Mouse (Mus musculus) C2C12 (cell line): Measurements from ENCODE around the gene Fndc9. TPM values are rescaled to one million over a fixed set of nuclear protein-coding genes. Genes with fewer than 3 reads are reported as not detected.

ENCODE experiments used
- H3K27me3 ChIP-seq: one replicate; pipeline ENCODE4 v1.6.1; 2011; ENCODE audit not compliant: control insufficient read depth, insufficient read depth, insufficient read length
- H3K36me3 ChIP-seq: one replicate; pipeline ENCODE4 v1.6.1; 2011; ENCODE audit not compliant: control insufficient read depth, insufficient read depth
- H3K4me3 ChIP-seq: one replicate; pipeline ENCODE4 v1.5.1; 2011; ENCODE audit warnings: mild to moderate bottlenecking, control low read depth; ENCODE audit not compliant: poor library complexity, insufficient read depth, severe bottlenecking
- H3K79me2 ChIP-seq: one replicate; pipeline ENCODE4 v1.6.1; 2011; ENCODE audit not compliant: control insufficient read depth, insufficient read depth
- H3K79me3 ChIP-seq: one replicate; pipeline ENCODE4 v1.6.1; 2011; ENCODE audit warnings: low read depth, control low read depth
- H3ac ChIP-seq: one replicate; pipeline ENCODE3; 2011; ENCODE audit warnings: low read depth; ENCODE audit not compliant: control insufficient read depth, insufficient read length
- CEBPB ChIP-seq: IDR thresholded peaks from one replicate; pipeline ENCODE4 v1.6.1; 2011; ENCODE audit warnings: low read depth, mild to moderate bottlenecking, control low read depth, moderate library complexity
- CTCF ChIP-seq: IDR thresholded peaks from one replicate; pipeline ENCODE4 v1.5.1; 2011; ENCODE audit not compliant: control insufficient read depth, insufficient read depth, insufficient read length
- FOSL1 ChIP-seq: IDR thresholded peaks from one replicate; pipeline ENCODE4 v1.8.0; 2011; ENCODE audit warnings: mild to moderate bottlenecking, low read length; ENCODE audit not compliant: poor library complexity, insufficient read depth, severe bottlenecking
- MAX ChIP-seq: IDR thresholded peaks from one replicate; pipeline ENCODE4 v1.6.1; 2011; ENCODE audit warnings: mild to moderate bottlenecking, control low read depth
- MYOD1 ChIP-seq: IDR thresholded peaks from one replicate; pipeline ENCODE4 v1.6.1; 2011; ENCODE audit warnings: low read depth; ENCODE audit not compliant: control insufficient read depth, insufficient read length
- MYOG ChIP-seq: IDR thresholded peaks from one replicate; pipeline ENCODE4 v1.6.1; 2011; ENCODE audit not compliant: control insufficient read depth, insufficient read length; ENCODE audit errors: extremely low read depth
- USF1 ChIP-seq: IDR thresholded peaks from one replicate; pipeline ENCODE4 v1.6.1; 2011; ENCODE audit warnings: low read depth, mild to moderate bottlenecking, control low read depth, moderate library complexity
- polyA plus RNA-seq: library from polyadenylated mRNA; unstranded; fragments of >200 nt; fragmentation: generic; extraction: Trizol; gene quantifications from one replicate; pipeline ENCODE4 v1.2.1, GENCODE M21; 2012; ENCODE audit warnings: missing spikeins

Fndc9 gene
- polyA plus RNA-seq, 1 experiment = 0.09 TPM

GRCm38 (mm10) chr11:46282612-46283011 lies 47.3 kb downstream of the Fndc9 start:
- no peaks in the 10 kb centered on the region for H3K79me3 ChIP-seq
- no peak overlapping the region for H3ac ChIP-seq
- no peaks in the 10 kb centered on the region for H3K27me3 ChIP-seq
- TF ChIP-seq MAX = no peak
- TF ChIP-seq MYOD1 = no peak
- TF ChIP-seq CTCF = no peak
- no peak for TF ChIP-seq MYOG
- TF ChIP-seq CEBPB = no peak
- TF ChIP-seq FOSL1 = no peak
- TF ChIP-seq USF1 = no peak
- no peak overlapping the region for H3K4me3 ChIP-seq
- H3K79me2 ChIP-seq = no peaks in the 10 kb centered on the region
- H3K36me3 ChIP-seq = no peaks in the 10 kb centered on the region

GRCm38 (mm10) chr11:46283800-46284199 lies 48.5 kb downstream of the Fndc9 start:
- H3K79me2 ChIP-seq = no peaks in the 10 kb centered on the region
- H3K79me3 ChIP-seq = no peaks in the 10 kb centered on the region
- no peaks in the 10 kb centered on the region for H3K36me3 ChIP-seq
- no peak for TF ChIP-seq CEBPB
- H3K27me3 ChIP-seq = no peaks in the 10 kb centered on the region
- H3ac ChIP-seq = no peak overlapping the region
- no peak overlapping the region for H3K4me3 ChIP-seq

- TF ChIP-seq MYOD1 = no peak
- Histone ChIP-seq H3ac (no peak overlapping the region), H3K79me3 (no peaks in the 10 kb centered on the region)
Measured at GRCm38 (mm10) chr11:46286803-46287202, 51.5 kb downstream of the Fndc9 start.

GRCm38 (mm10) chr11:46288091-46288490 lies 52.8 kb downstream of the Fndc9 start:
- Histone ChIP-seq H3ac (no peak overlapping the region), H3K79me3 (no peaks in the 10 kb centered on the region), H3K4me3 (no peak overlapping the region), H3K36me3 (no peaks in the 10 kb centered on the region), H3K27me3 (no peaks in the 10 kb centered on the region), H3K79me2 (no peaks in the 10 kb centered on the region)
- TF ChIP-seq MYOD1 (no peak), MYOG (no peak), CEBPB (no peak)

More at GRCm38 (mm10) chr11:46286803-46287202, 51.5 kb downstream of the Fndc9 start:
- Histone ChIP-seq H3K27me3 (no peaks in the 10 kb centered on the region), H3K79me2 (no peaks in the 10 kb centered on the region), H3K36me3 (no peaks in the 10 kb centered on the region), H3K4me3 (no peak overlapping the region)

- Histone ChIP-seq H3K79me2 (no peaks in the 10 kb centered on the region), H3K4me3 (no peak overlapping the region), H3K36me3 (no peaks in the 10 kb centered on the region), H3ac (no peak overlapping the region), H3K79me3 (no peaks in the 10 kb centered on the region), H3K27me3 (no peaks in the 10 kb centered on the region)
- TF ChIP-seq MYOD1 (no peak), MAX (no peak)
Measured at GRCm38 (mm10) chr11:46289022-46289421, 53.7 kb downstream of the Fndc9 start.

Other genes starting within 250 kb of the Fndc9 start
- gene Gm12166, start 183.2 kb upstream of the Fndc9 start, polyA plus RNA-seq = 4.0 TPM
- 14.0 TPM for gene Adam19, start 179.5 kb upstream of the Fndc9 start, polyA plus RNA-seq
- gene Nipal4, start 69.0 kb upstream of the Fndc9 start, polyA plus RNA-seq = 0.08 TPM
- gene Cyfip2, start 77.3 kb downstream of the Fndc9 start, polyA plus RNA-seq = 0.77 TPM
- gene Itk, start 154.0 kb downstream of the Fndc9 start, polyA plus RNA-seq = 0.05 TPM
- gene Fam71b, start 161.0 kb downstream of the Fndc9 start, polyA plus RNA-seq = 0.20 TPM
- gene Med7, start 201.4 kb downstream of the Fndc9 start, polyA plus RNA-seq = 19.8 TPM
- 3.5 TPM for gene Havcr2, start 219.4 kb downstream of the Fndc9 start, polyA plus RNA-seq